Mouse (Mus musculus) kidney, adult 2 months (tissue): Measurements from ENCODE around the gene Gm17581.

Experiments
- CTCF ChIP-seq: fragments of 200-500 bp; conservative IDR thresholded peaks from 2 replicates; pipeline ENCODE4 v1.5.1; 2011; ENCODE audit warnings: low read depth, mild to moderate bottlenecking, control low read depth, low read length, moderate library complexity, mixed read lengths; ENCODE audit not compliant: insufficient read depth, insufficient read length
- POLR2A ChIP-seq: fragments of 200-500 bp; IDR thresholded peaks from one replicate; pipeline ENCODE4 v1.6.1; 2011; ENCODE audit warnings: low read depth, low read length, control low read depth

DNA sequence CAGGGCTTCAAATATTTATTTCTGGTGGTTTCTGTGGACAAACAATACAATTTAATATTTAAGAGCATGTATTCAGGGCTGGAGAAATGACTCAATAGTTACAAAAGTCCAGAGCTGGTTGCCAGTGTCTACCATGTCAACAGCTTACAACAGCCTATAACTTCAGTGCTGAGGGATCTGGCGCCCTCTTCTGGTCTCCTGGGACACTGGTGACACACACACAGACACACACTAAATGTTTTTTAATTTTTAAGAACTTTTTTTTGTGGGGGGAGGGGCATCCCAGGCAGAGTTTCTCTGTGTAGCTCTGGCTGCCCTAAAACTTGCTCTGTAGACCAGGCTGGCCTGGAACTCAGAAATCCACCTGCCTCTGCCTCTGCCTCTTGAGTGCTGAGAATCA lies 20.1 kb upstream of the Gm17581 start:
- peak; percentile 68 for TF ChIP-seq CTCF
- no peak for TF ChIP-seq POLR2A
